Mouse (Mus musculus) liver, embryonic 14.5 days (tissue): ENCODE data around the gene Hist1h2af. TPM values are rescaled to one million over a fixed set of nuclear protein-coding genes. Genes with fewer than 3 reads are reported as not detected.

ENCODE experiments used
- ATAC-seq: fragments of 200-750 bp; cut with Nextera tagmentation; 2 replicates; pipeline ENCODE4 v1.8.0; 2017; ENCODE audit warnings: moderate number of reproducible peaks, mild to moderate bottlenecking, moderate library complexity; ENCODE audit not compliant: insufficient read depth
- DNase-seq, 3 experiments: peaks; one replicate each; pipeline ENCODE4 v3.0.0-alpha.2; 2012 to 2013; ENCODE audit warnings: low read depth in 3 of 3, low spot score in 3 of 3
- H3K27ac ChIP-seq: fragments of 300-500 bp; sonication (generic); 2 replicates; pipeline ENCODE4 v1.5.1; 2014; ENCODE audit warnings: moderate library complexity, mild to moderate bottlenecking, control low read depth, inconsistent platforms
- H3K27me3 ChIP-seq: fragments of 300-500 bp; sonication (generic); 2 replicates; pipeline ENCODE4 v1.6.1; 2014; ENCODE audit warnings: mild to moderate bottlenecking, low read length, moderate library complexity; ENCODE audit not compliant: control insufficient read depth, insufficient read depth
- H3K36me3 ChIP-seq: fragments of 300-500 bp; sonication (generic); replicated peaks from 2 replicates; pipeline ENCODE4 v1.6.1; 2014; ENCODE audit warnings: low read depth; ENCODE audit not compliant: control insufficient read depth, insufficient read depth
- H3K4me1 ChIP-seq, 2 experiments: fragments of 200-500 bp in 1 of 2; fragments of 300-500 bp in 1 of 2; sonication (generic) in 1 of 2; replicated peaks; 2 replicates each; pipeline ENCODE4 v1.6.1; 2012 to 2014; ENCODE audit warnings: antibody characterized with exemption in 1 of 2, inconsistent platforms in 1 of 2, low read length in 1 of 2; ENCODE audit not compliant: control insufficient read depth in 2 of 2, insufficient read depth in 2 of 2
- H3K4me2 ChIP-seq: fragments of 300-500 bp; sonication (generic); 2 replicates; pipeline ENCODE4 v1.6.1; 2014; ENCODE audit warnings: low read depth, mild to moderate bottlenecking, control low read depth, moderate library complexity
- H3K4me3 ChIP-seq, 2 experiments: fragments of 200-500 bp in 1 of 2; fragments of 300-500 bp in 1 of 2; sonication (generic) in 1 of 2; 2 replicates each; pipeline ENCODE4 v1.5.1; 2012 to 2014; ENCODE audit warnings: low read depth in 2 of 2, low read length in 2 of 2, mild to moderate bottlenecking in 2 of 2, control low read depth in 1 of 2, inconsistent platforms in 1 of 2, moderate library complexity in 1 of 2; ENCODE audit not compliant: insufficient read depth in 1 of 2
- H3K9ac ChIP-seq: fragments of 300-500 bp; sonication (generic); replicated peaks from 2 replicates; pipeline ENCODE4 v1.6.1; 2014; ENCODE audit warnings: mild to moderate bottlenecking, control low read depth, moderate library complexity
- H3K9me3 ChIP-seq: fragments of 300-500 bp; sonication (generic); 2 replicates; pipeline ENCODE4 v1.6.1; 2016; ENCODE audit warnings: low read length, mixed read lengths; ENCODE audit not compliant: control insufficient read depth
- CTCF ChIP-seq: IDR thresholded peaks from 2 replicates; pipeline ENCODE4 v1.5.1; 2016; ENCODE audit warnings: antibody characterized with exemption, low read depth, control low read depth
- EP300 ChIP-seq: IDR thresholded peaks from 2 replicates; pipeline ENCODE4 v1.6.1; 2016; ENCODE audit warnings: antibody characterized with exemption, low read depth
- WGBS: fragments of 180-500 bp; shearing (Covaris S2); extraction: QIAGEN DNeasy Blood & Tissue Kit; methylation state at CpG from one replicate; pipeline ENCODE4 v1.1.7; 2014; ENCODE audit not compliant: insufficient replicate concordance; 5-methylcytosine and 5-hydroxymethylcytosine counted together
- polyA plus RNA-seq, 2 experiments: library from polyadenylated mRNA; depleted of rRNA in 1 of 2; stranded (reverse) in 1 of 2; unstranded in 1 of 2; fragments of >200 nt; fragmentation: Nextera tagmentation in 1 of 2; extraction: Ambion mirVana in 1 of 2; gene quantifications; 2 replicates each; pipeline versions ENCODE4 v1.2.1 to v1.2.3; 2012 to 2014

The Hist1h2af gene
- polyA plus RNA-seq, 2 experiments, result 14.2 to 375 TPM

DNA sequence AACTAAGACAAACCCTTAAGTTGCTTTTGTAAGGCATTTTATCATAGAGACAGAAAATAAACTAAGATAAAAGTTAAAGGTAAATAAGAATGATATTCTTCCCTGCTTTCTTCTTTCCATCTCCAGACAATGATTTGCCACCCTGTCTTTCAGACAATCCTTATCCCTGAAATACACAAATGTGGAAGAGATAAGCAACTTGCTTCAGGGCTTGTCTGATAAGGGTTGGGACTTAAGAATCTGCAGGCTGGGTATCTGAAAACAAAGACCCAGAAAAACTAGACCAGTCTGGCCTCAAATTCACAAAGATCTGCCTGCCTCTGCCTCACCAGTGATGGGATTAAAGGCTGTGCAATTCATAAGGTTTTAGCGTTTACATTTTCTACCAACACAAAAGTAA, 42.4 kb upstream of the Hist1h2af start:
- TF ChIP-seq EP300 (peak; percentile 71), CTCF (no peak)
- Histone ChIP-seq H3K36me3 (no peaks in the 10 kb centered on the region), H3K27me3 (no peaks in the 10 kb centered on the region; the same call in 1 of the 2 replicates), H3K4me1 (peaks cover 10 to 12% of the 10 kb centered on the region in 2 experiments), H3K9ac (no peak overlapping the region), H3K4me3 (no peak overlapping the region), H3K4me2 (peak overlapping the region; percentile 2; the same call in 1 of the 2 replicates), H3K27ac (no peak overlapping the region), H3K9me3 (no peaks in the 10 kb centered on the region)
- peak; percentile 56; the same call in 1 of the 2 replicates for ATAC-seq
- no peak for DNase-seq
- 16% methylated on average over 1 of the region's 1 CpGs for WGBS

DNA sequence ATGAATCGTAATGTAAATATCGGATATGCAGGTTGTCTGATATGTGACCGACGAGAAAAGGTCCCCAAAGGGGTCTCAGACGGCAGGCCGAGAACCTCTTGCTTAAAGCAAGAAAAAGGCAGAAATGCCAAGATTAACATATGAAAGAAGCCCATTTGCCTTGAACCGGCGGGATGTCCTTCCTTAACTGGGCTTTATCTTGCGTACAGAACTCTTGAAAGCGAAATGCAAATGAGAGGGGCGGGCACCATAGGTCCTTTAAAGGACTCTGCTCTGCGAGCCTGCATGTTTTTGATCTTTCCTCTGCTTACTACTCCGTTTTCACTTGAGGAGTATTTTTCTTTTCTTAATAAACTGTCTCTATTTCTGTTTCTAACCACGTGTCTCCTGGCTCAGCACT, 41.7 kb upstream of the Hist1h2af start:
- WGBS, result 8% methylated on average over 14 of the region's 14 CpGs
- DNase-seq (no peak), ATAC-seq (no peak)
- peak overlapping the region; percentile 42 to 62 for H3K4me3 ChIP-seq
- peaks cover 10 to 12% of the 10 kb centered on the region in 2 experiments for H3K4me1 ChIP-seq
- H3K4me2 ChIP-seq, result peak overlapping the region; percentile 70
- H3K27ac ChIP-seq, result no peak overlapping the region
- H3K9me3 ChIP-seq, result no peaks in the 10 kb centered on the region
- 0 out of 2 replicates have a peak overlapping the region, but pooled peaks have one; percentile 32 for H3K9ac ChIP-seq
- TF ChIP-seq EP300 (no peak), CTCF (no peak)
- no peaks in the 10 kb centered on the region for H3K27me3 ChIP-seq
- no peaks in the 10 kb centered on the region for H3K36me3 ChIP-seq

DNA sequence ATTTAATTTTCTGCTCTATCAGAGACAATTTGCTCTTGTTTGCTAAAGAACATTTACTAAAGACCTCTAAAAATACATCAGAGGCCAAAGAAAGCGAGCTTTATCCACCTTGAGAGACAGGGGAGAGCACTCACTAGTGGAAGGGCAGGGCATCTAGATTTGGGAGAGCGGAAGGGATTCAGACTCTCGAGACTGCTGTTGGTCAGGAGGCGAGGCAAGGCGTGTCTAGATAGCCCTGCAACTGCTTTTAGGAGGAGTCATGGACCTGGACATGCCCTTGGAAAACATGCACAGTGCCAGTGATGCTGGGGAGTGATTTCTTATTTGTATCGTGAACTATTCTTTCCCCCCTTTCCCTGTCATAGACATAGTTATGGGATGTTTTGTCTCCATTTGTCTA, 38.2 kb upstream of the Hist1h2af start:
- no peak for DNase-seq
- no peak overlapping the region for H3K9ac ChIP-seq
- H3K4me3 ChIP-seq, result no peak overlapping the region
- H3K36me3 ChIP-seq, result no peaks in the 10 kb centered on the region
- H3K27ac ChIP-seq, result no peak overlapping the region
- H3K4me2 ChIP-seq, result no peak overlapping the region
- H3K4me1 ChIP-seq, result peaks cover 12 to 29% of the 10 kb centered on the region in 2 experiments
- TF ChIP-seq CTCF (no peak), EP300 (no peak)
- ATAC-seq, result no peak
- WGBS, result 59% methylated on average over 6 of the region's 6 CpGs
- H3K9me3 ChIP-seq, result no peaks in the 10 kb centered on the region
- H3K27me3 ChIP-seq, result no peaks in the 10 kb centered on the region

DNA sequence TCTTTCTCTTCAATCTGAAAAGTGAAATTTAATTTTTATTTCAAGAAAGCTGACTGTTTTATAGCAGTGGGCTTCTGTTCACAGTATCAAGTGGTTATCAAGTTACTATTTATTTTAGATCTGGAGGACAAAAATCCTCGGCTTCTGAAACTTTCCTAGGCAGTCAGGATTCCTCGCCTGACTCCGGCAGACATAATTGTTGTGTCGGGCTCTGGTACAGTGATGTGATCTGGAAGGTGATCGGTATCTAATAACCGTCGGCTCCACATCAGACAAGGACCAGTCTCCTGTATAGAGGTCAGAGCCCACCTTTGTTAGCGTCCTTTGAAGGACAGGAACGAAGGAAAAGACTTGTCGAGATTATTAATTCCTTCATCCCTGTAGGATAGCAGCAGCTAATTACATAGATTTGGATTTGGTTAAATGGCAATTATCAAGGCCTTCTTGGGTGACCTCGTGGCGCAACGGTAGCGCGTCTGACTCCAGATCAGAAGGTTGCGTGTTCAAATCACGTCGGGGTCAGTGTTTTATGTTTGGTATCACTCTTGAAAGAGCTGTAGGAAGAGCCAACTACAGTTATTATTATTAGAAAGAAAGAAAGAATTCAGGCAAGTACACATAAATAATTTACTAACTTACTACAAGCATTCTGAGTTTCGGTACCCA, 35.9 kb upstream of the Hist1h2af start:
- Histone ChIP-seq H3K9ac (no peak overlapping the region; the same call in none of the 2 replicates), H3K27ac (no peak overlapping the region), H3K4me1 (peaks cover 8 to 25% of the 10 kb centered on the region in 2 experiments; a peak in 3 of 4 replicates), H3K9me3 (no peaks in the 10 kb centered on the region), H3K36me3 (no peaks in the 10 kb centered on the region), H3K27me3 (no peaks in the 10 kb centered on the region), H3K4me2 (peak overlapping the region; percentile 53), H3K4me3 (peak overlapping the region; percentile 53 to 62)
- TF ChIP-seq EP300, result no peak
- no peak for TF ChIP-seq CTCF
- DNase-seq (no peak), ATAC-seq (peak; percentile 47)
- 2% methylated on average over 19 of the region's 19 CpGs for WGBS

DNA sequence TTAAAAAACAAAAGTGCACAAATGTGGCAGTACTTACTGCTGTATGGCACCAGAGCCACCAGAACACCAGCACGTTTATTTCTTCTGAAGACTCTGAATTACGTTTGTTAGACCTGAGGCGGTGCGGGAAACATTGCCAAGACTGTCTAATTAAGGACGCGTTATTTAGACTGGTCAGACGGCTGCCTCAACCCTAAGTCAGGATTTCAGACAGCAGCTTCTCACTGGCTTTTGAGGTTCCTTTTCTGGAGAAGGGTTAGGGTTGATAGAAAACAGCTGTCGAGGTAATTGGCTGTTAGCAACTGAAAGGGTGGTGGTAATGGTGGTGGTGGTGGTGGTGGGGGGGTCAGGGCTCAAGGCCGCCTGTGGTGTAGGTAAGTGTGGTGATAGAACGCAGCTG, 35.1 kb upstream of the Hist1h2af start:
- H3K9ac ChIP-seq, result peak overlapping the region; percentile 46
- no peak for ATAC-seq

More for the DNA sequence above, 35.1 kb upstream of the Hist1h2af start:
- Histone ChIP-seq H3K36me3 (no peaks in the 10 kb centered on the region), H3K4me1 (peaks cover 10 to 27% of the 10 kb centered on the region in 2 experiments), H3K27me3 (no peaks in the 10 kb centered on the region), H3K27ac (no peak overlapping the region), H3K4me2 (peak overlapping the region; percentile 53), H3K9me3 (no peaks in the 10 kb centered on the region), H3K4me3 (peak overlapping the region; percentile 53 to 62)
- no peak for DNase-seq
- no peak for TF ChIP-seq CTCF
- TF ChIP-seq EP300, result no peak
- WGBS, result 13% methylated on average over 10 of the region's 10 CpGs
